Mouse (Mus musculus): Measurements from ENCODE around the gene Nol4l. TPM values are rescaled to one million over a fixed set of nuclear protein-coding genes. Genes with fewer than 3 reads are reported as not detected.

Nol4l gene
- polyA plus RNA-seq, 1 experiment from 2014 or later, result 5.8 TPM

- H3K36me3 ChIP-seq (ENCODE audit: inconsistent target), result peaks cover 9% of the 10 kb centered on the region; the same call in 1 of the 2 replicates
- 85% methylated on average over 4 of the region's 4 CpGs for WGBS (ENCODE audit: missing documents)
These were observed 60.0 kb downstream of the Nol4l start for GRCm38 (mm10) chr2:153469764-153470163.

GRCm38 (mm10) chr2:153469317-153469716 lies 60.5 kb downstream of the Nol4l start:
- WGBS (ENCODE audit: missing documents), result 77% methylated on average over 2 of the region's 2 CpGs
- H3K4me3 ChIP-seq (ENCODE audit: inconsistent target), result no peak overlapping the region
- H3K79me2 ChIP-seq (ENCODE audit: inconsistent target), result no peaks in the 10 kb centered on the region
- peaks cover 9% of the 10 kb centered on the region; the same call in 1 of the 2 replicates for H3K36me3 ChIP-seq (ENCODE audit: inconsistent target)
- no peak overlapping the region for H3K27ac ChIP-seq

More at GRCm38 (mm10) chr2:153469764-153470163, 60.0 kb downstream of the Nol4l start:
- no peaks in the 10 kb centered on the region for H3K79me2 ChIP-seq (ENCODE audit: inconsistent target)
- no peak overlapping the region for H3K4me3 ChIP-seq (ENCODE audit: inconsistent target)
- H3K27ac ChIP-seq, result no peak overlapping the region

GRCm38 (mm10) chr2:153467372-153467771 lies 62.4 kb downstream of the Nol4l start:
- no peak overlapping the region for H3K4me3 ChIP-seq (ENCODE audit: inconsistent target)
- H3K79me2 ChIP-seq (ENCODE audit: inconsistent target), result no peaks in the 10 kb centered on the region
- 75% methylated on average over 1 of the region's 1 CpGs for WGBS (ENCODE audit: missing documents)
- H3K27ac ChIP-seq, result no peak overlapping the region
- H3K36me3 ChIP-seq (ENCODE audit: inconsistent target), result peaks cover 15% of the 10 kb centered on the region; the same call in 1 of the 2 replicates

GRCm38 (mm10) chr2:153463257-153463656 lies 66.5 kb downstream of the Nol4l start:
- Histone ChIP-seq H3K27ac (no peak overlapping the region), H3K79me2 (ENCODE audit: inconsistent target) (no peaks in the 10 kb centered on the region), H3K36me3 (ENCODE audit: inconsistent target) (peaks cover 6% of the 10 kb centered on the region; the same call in 1 of the 2 replicates), H3K4me3 (ENCODE audit: inconsistent target) (no peak overlapping the region)
- 87% methylated on average over 3 of the region's 3 CpGs for WGBS (ENCODE audit: missing documents)

- WGBS (ENCODE audit: missing documents), result 75% methylated on average over 3 of the region's 3 CpGs
- Histone ChIP-seq H3K27ac (no peak overlapping the region), H3K4me3 (ENCODE audit: inconsistent target) (no peak overlapping the region), H3K79me2 (ENCODE audit: inconsistent target) (no peaks in the 10 kb centered on the region), H3K36me3 (ENCODE audit: inconsistent target) (no peaks in the 10 kb centered on the region)
These were observed 71.7 kb downstream of the Nol4l start for GRCm38 (mm10) chr2:153458022-153458441.

- Histone ChIP-seq H3K36me3 (ENCODE audit: inconsistent target) (no peaks in the 10 kb centered on the region), H3K79me2 (ENCODE audit: inconsistent target) (no peaks in the 10 kb centered on the region), H3K27ac (no peak overlapping the region), H3K4me3 (ENCODE audit: inconsistent target) (no peak overlapping the region)
- 95% methylated on average over 4 of the region's 4 CpGs for WGBS (ENCODE audit: missing documents)
These were observed 72.3 kb downstream of the Nol4l start for GRCm38 (mm10) chr2:153457467-153457866.

GRCm38 (mm10) chr2:153454841-153455506 lies 74.8 kb downstream of the Nol4l start:
- Histone ChIP-seq H3K4me3 (ENCODE audit: inconsistent target) (no peak overlapping the region), H3K27ac (no peak overlapping the region), H3K36me3 (ENCODE audit: inconsistent target) (no peaks in the 10 kb centered on the region), H3K79me2 (ENCODE audit: inconsistent target) (no peaks in the 10 kb centered on the region)
- WGBS (ENCODE audit: missing documents), result 92% methylated on average over 9 of the region's 9 CpGs

- Histone ChIP-seq H3K4me3 (ENCODE audit: inconsistent target) (no peak overlapping the region), H3K79me2 (ENCODE audit: inconsistent target) (no peaks in the 10 kb centered on the region), H3K27ac (no peak overlapping the region), H3K36me3 (ENCODE audit: inconsistent target) (no peaks in the 10 kb centered on the region)
- 85% methylated on average over 12 of the region's 12 CpGs for WGBS (ENCODE audit: missing documents)
These were observed 75.6 kb downstream of the Nol4l start for GRCm38 (mm10) chr2:153453961-153454759.

- 97% methylated on average over 6 of the region's 6 CpGs for WGBS (ENCODE audit: missing documents)
- H3K27ac ChIP-seq, result no peak overlapping the region
- no peaks in the 10 kb centered on the region for H3K79me2 ChIP-seq (ENCODE audit: inconsistent target)
- no peak overlapping the region for H3K4me3 ChIP-seq (ENCODE audit: inconsistent target)
- no peaks in the 10 kb centered on the region for H3K36me3 ChIP-seq (ENCODE audit: inconsistent target)
These were observed 81.3 kb downstream of the Nol4l start for GRCm38 (mm10) chr2:153448519-153448918.

GRCm38 (mm10) chr2:153447719-153448118 lies 82.1 kb downstream of the Nol4l start:
- Histone ChIP-seq H3K79me2 (ENCODE audit: inconsistent target) (no peaks in the 10 kb centered on the region), H3K36me3 (ENCODE audit: inconsistent target) (no peaks in the 10 kb centered on the region), H3K4me3 (ENCODE audit: inconsistent target) (no peak overlapping the region), H3K27ac (no peak overlapping the region)
- 96% methylated on average over 3 of the region's 3 CpGs for WGBS (ENCODE audit: missing documents)

GRCm38 (mm10) chr2:153446476-153446875 lies 83.3 kb downstream of the Nol4l start:
- no peak overlapping the region for H3K27ac ChIP-seq
- H3K36me3 ChIP-seq (ENCODE audit: inconsistent target), result no peaks in the 10 kb centered on the region
- WGBS (ENCODE audit: missing documents), result 47% methylated on average over 4 of the region's 4 CpGs
- no peaks in the 10 kb centered on the region for H3K79me2 ChIP-seq (ENCODE audit: inconsistent target)
- no peak overlapping the region for H3K4me3 ChIP-seq (ENCODE audit: inconsistent target)

GRCm38 (mm10) chr2:153446017-153446408 lies 83.8 kb downstream of the Nol4l start:
- no peak overlapping the region for H3K27ac ChIP-seq
- 0% methylated on average over 8 of the region's 8 CpGs for WGBS (ENCODE audit: missing documents)
- no peaks in the 10 kb centered on the region for H3K36me3 ChIP-seq (ENCODE audit: inconsistent target)
- H3K79me2 ChIP-seq (ENCODE audit: inconsistent target), result no peaks in the 10 kb centered on the region
- peak overlapping the region; percentile 4; the same call in 1 of the 2 replicates for H3K4me3 ChIP-seq (ENCODE audit: inconsistent target)

GRCm38 (mm10) chr2:153445137-153446016 lies 84.4 kb downstream of the Nol4l start:
- WGBS (ENCODE audit: missing documents), result 2% methylated on average over 51 of the region's 59 CpGs
- Histone ChIP-seq H3K4me3 (ENCODE audit: inconsistent target) (peak overlapping the region; percentile 33), H3K79me2 (ENCODE audit: inconsistent target) (no peaks in the 10 kb centered on the region), H3K27ac (no peak overlapping the region), H3K36me3 (ENCODE audit: inconsistent target) (no peaks in the 10 kb centered on the region)

Measured in macrophage (primary cell).